Mouse (Mus musculus) heart, postnatal 0 days (tissue): ENCODE measurements at regions not wholly inside any gene's neighbourhood (a gene's known extent, or its start where the extent isn't known, plus 50 kb on each side); places are given as distances from the start of the nearest gene placed in this dataset.

ENCODE experiments used
- CTCF ChIP-seq: IDR thresholded peaks from 2 replicates; pipeline ENCODE4 v1.5.1; 2016; ENCODE audit warnings: antibody characterized with exemption, control low read depth, low read depth
- EP300 ChIP-seq: IDR thresholded peaks from 2 replicates; pipeline ENCODE4 v1.6.1; 2016; ENCODE audit warnings: antibody characterized with exemption, low read depth

- TF ChIP-seq CTCF (no peak), EP300 (no peak)
Observed at GRCm38 (mm10) chr12:12827821-12828641, 113.7 kb downstream of the Mycn start.
